Mouse (Mus musculus): Measurements from ENCODE around the gene Klkb1. TPM values are rescaled to one million over a fixed set of nuclear protein-coding genes. Genes with fewer than 3 reads are reported as not detected.

Gene Klkb1
- total and polyA plus RNA-seq, 3 experiments: 0.04 TPM; not detected in 2

GRCm38 (mm10) chr8:45268485-45268884 is 26.2 kb downstream of the Klkb1 start:
- no peak for DNase-seq (ENCODE audit: extremely low read depth)
- H3K27me3 ChIP-seq (replicated peaks): no peaks in the 10 kb centered on the region
- H3K36me3 ChIP-seq (replicated peaks in 1 of 2; ENCODE audit: control insufficient read depth in 1 of 2, insufficient read depth in 1 of 2, low read length in 1 of 2): no peaks in the 10 kb centered on the region
- TF ChIP-seq ZKSCAN1 (IDR thresholded peaks at IDR 0.05; ENCODE audit: borderline replicate concordance, low read depth, low read length) (no peak), UBTF (IDR thresholded peaks at IDR 0.05; ENCODE audit: low read depth, low read length) (no peak)
- in situ Hi-C loops (cut with MboI; ENCODE audit: low pct_ligation_motif_present, low pct_unique_long_range_greater_than_20kb, low sequenced_read_pairs) (no loop called here), dilution Hi-C loops (cut with MboI; ENCODE audit: extremely low pct_ligation_motif_present, extremely low pct_unique_long_range_greater_than_20kb, low sequenced_read_pairs) (no loop called here)
- no peak overlapping the region for H3K4me3 ChIP-seq (replicated peaks in 1 of 3; ENCODE audit: low read depth in 2 of 3, low read length in 2 of 3, poor library complexity in 1 of 3)
- H3K4me1 ChIP-seq (ENCODE audit: control insufficient read depth in 1 of 2, insufficient read depth in 2 of 2): no peaks in the 10 kb centered on the region
- H3K4me2 ChIP-seq (ENCODE audit: insufficient read depth, low read depth, poor library complexity, severe bottlenecking): no peak overlapping the region
- H3K9ac ChIP-seq (ENCODE audit: insufficient read depth, low read depth): no peak overlapping the region
- H3K9me3 ChIP-seq (replicated peaks; ENCODE audit: low read length): peaks cover 23% of the 10 kb centered on the region
- no peaks in the 10 kb centered on the region for H3K79me2 ChIP-seq (replicated peaks; ENCODE audit: control insufficient read depth, extremely low read depth, insufficient read depth, poor library complexity, severe bottlenecking)
- no peak overlapping the region for H3K27ac ChIP-seq (ENCODE audit: insufficient read depth, low read depth)

- in situ Hi-C loops (cut with MboI; ENCODE audit: low pct_ligation_motif_present, low pct_unique_long_range_greater_than_20kb, low sequenced_read_pairs): no loop called here
Observed at GRCm38 (mm10) chr8:45267611-45268391, 26.9 kb downstream of the Klkb1 start.

GRCm38 (mm10) chr8:45266993-45267392 is 27.7 kb downstream of the Klkb1 start:
- in situ Hi-C loops (cut with MboI; ENCODE audit: low pct_ligation_motif_present, low pct_unique_long_range_greater_than_20kb, low sequenced_read_pairs): no loop called here
- no peak overlapping the region for H3K27ac ChIP-seq (ENCODE audit: insufficient read depth, low read depth)
- no peak for TF ChIP-seq RCOR1 (conservative IDR thresholded peaks at IDR 0.05; ENCODE audit: low read depth, low read length)
- no peak for TF ChIP-seq SIN3A (IDR thresholded peaks at IDR 0.05; ENCODE audit: low read length)
- TF ChIP-seq E2F4 (IDR thresholded peaks at IDR 0.05; ENCODE audit: insufficient replicate concordance, low read depth, low read length): no peak
- H3K4me3 ChIP-seq (replicated peaks in 1 of 3; ENCODE audit: low read depth in 2 of 3, low read length in 2 of 3, poor library complexity in 1 of 3): no peak overlapping the region
- no peaks in the 10 kb centered on the region for H3K79me2 ChIP-seq (replicated peaks; ENCODE audit: control insufficient read depth, extremely low read depth, insufficient read depth, poor library complexity, severe bottlenecking)
- no peak overlapping the region for H3K4me2 ChIP-seq (ENCODE audit: insufficient read depth, low read depth, poor library complexity, severe bottlenecking)
- H3K27me3 ChIP-seq (replicated peaks): no peaks in the 10 kb centered on the region
- dilution Hi-C loops (cut with MboI; ENCODE audit: extremely low pct_ligation_motif_present, extremely low pct_unique_long_range_greater_than_20kb, low sequenced_read_pairs): no loop called here
- peaks cover 17% of the 10 kb centered on the region for H3K9me3 ChIP-seq (replicated peaks; ENCODE audit: low read length)
- no peaks in the 10 kb centered on the region for H3K36me3 ChIP-seq (replicated peaks in 1 of 2; ENCODE audit: control insufficient read depth in 1 of 2, insufficient read depth in 1 of 2, low read length in 1 of 2)
- no peak for DNase-seq (ENCODE audit: extremely low read depth)
- H3K4me1 ChIP-seq (ENCODE audit: control insufficient read depth in 1 of 2, insufficient read depth in 2 of 2): no peaks in the 10 kb centered on the region
- no peak overlapping the region for H3K9ac ChIP-seq (ENCODE audit: insufficient read depth, low read depth)

More at GRCm38 (mm10) chr8:45267611-45268391, 26.9 kb downstream of the Klkb1 start:
- Histone ChIP-seq H3K27ac (ENCODE audit: insufficient read depth, low read depth) (no peak overlapping the region), H3K4me2 (ENCODE audit: insufficient read depth, low read depth, poor library complexity, severe bottlenecking) (no peak overlapping the region), H3K9me3 (replicated peaks; ENCODE audit: low read length) (peaks cover 18% of the 10 kb centered on the region), H3K36me3 (replicated peaks in 1 of 2; ENCODE audit: control insufficient read depth in 1 of 2, insufficient read depth in 1 of 2, low read length in 1 of 2) (no peaks in the 10 kb centered on the region), H3K27me3 (replicated peaks) (no peaks in the 10 kb centered on the region), H3K9ac (ENCODE audit: insufficient read depth, low read depth) (no peak overlapping the region), H3K79me2 (replicated peaks; ENCODE audit: control insufficient read depth, extremely low read depth, insufficient read depth, poor library complexity, severe bottlenecking) (no peaks in the 10 kb centered on the region), H3K4me1 (ENCODE audit: control insufficient read depth in 1 of 2, insufficient read depth in 2 of 2) (no peaks in the 10 kb centered on the region), H3K4me3 (replicated peaks in 1 of 3; ENCODE audit: low read depth in 2 of 3, low read length in 2 of 3, poor library complexity in 1 of 3) (no peak overlapping the region)
- DNase-seq (ENCODE audit: extremely low read depth): no peak
- dilution Hi-C loops (cut with MboI; ENCODE audit: extremely low pct_ligation_motif_present, extremely low pct_unique_long_range_greater_than_20kb, low sequenced_read_pairs): no loop called here
- TF ChIP-seq ZMIZ1 (IDR thresholded peaks at IDR 0.05; ENCODE audit: low read depth, low read length) (no peak), POLR2A (IDR thresholded peaks at IDR 0.05; ENCODE audit: low read depth, low read length) (no peak), JUN (IDR thresholded peaks at IDR 0.05; ENCODE audit: insufficient read depth, low read depth, low read length) (no peak), SIN3A (IDR thresholded peaks at IDR 0.05; ENCODE audit: low read length) (no peak), ZNF384 (IDR thresholded peaks at IDR 0.05; ENCODE audit: low read depth, low read length) (no peak), MEF2A (IDR thresholded peaks at IDR 0.05; ENCODE audit: borderline replicate concordance, low read depth, low read length) (no peak), ELF1 (IDR thresholded peaks at IDR 0.05; ENCODE audit: low read depth, low read length) (no peak), RAD21 (IDR thresholded peaks at IDR 0.05; ENCODE audit: low read depth, low read length) (no peak), BHLHE40 (IDR thresholded peaks at IDR 0.05; ENCODE audit: low read depth, low read length) (no peak), SMC3 (IDR thresholded peaks at IDR 0.05; ENCODE audit: low read depth, low read length) (no peak), ZKSCAN1 (IDR thresholded peaks at IDR 0.05; ENCODE audit: borderline replicate concordance, low read depth, low read length) (no peak), CTCF (conservative IDR thresholded peaks at IDR 0.05 in 1 of 2, IDR thresholded peaks at IDR 0.05 in 1 of 2; ENCODE audit: low read depth in 2 of 2, low read length in 2 of 2) (no peak), MAX (IDR thresholded peaks at IDR 0.05; ENCODE audit: low read length) (no peak)
